Mouse (Mus musculus) layer of hippocampus, adult 18-20 months (tissue): ENCODE results near the gene Cops4. TPM values are rescaled to one million over a fixed set of nuclear protein-coding genes. Genes with fewer than 3 reads are reported as not detected.

Experiments used
- DNase-seq, 2 experiments: peaks; one replicate each; pipeline ENCODE4 v3.0.0; 2022; ENCODE audit warnings: low spot score in 2 of 2
- microRNA-seq, 2 experiments: library from miRNA; unstranded; fragments of <30 nt; microRNA quantifications; one replicate each; pipeline ENCODE4 v1.2.0; 2021
- total RNA-seq, 2 experiments: library from RNA; stranded (reverse); gene quantifications; 2 replicates each; pipeline ENCODE4 v1.2.3; 2021

The Cops4 gene
- total RNA-seq, 2 experiments from 2014 or later: 80.8 to 83.3 TPM

- DNase-seq: no peak
These were observed 56.7 kb downstream of the Cops4 start for GRCm38 (mm10) chr5:100574771-100575170.

GRCm38 (mm10) chr5:100578863-100579411, 60.8 kb downstream of the Cops4 start:
- DNase-seq: no peak

GRCm38 (mm10) chr5:100581622-100582434, 63.7 kb downstream of the Cops4 start:
- no peak for DNase-seq

GRCm38 (mm10) chr5:100582435-100582826, 64.3 kb downstream of the Cops4 start:
- DNase-seq: no peak

GRCm38 (mm10) chr5:100583066-100583465, 65.0 kb downstream of the Cops4 start:
- DNase-seq: no peak

- DNase-seq: no peak
These were observed 67.1 kb downstream of the Cops4 start for GRCm38 (mm10) chr5:100585206-100585644.

GRCm38 (mm10) chr5:100585657-100586056, 67.5 kb downstream of the Cops4 start:
- DNase-seq: no peak

GRCm38 (mm10) chr5:100587136-100587535, 69.0 kb downstream of the Cops4 start:
- no peak for DNase-seq

- no peak for DNase-seq
These were observed 69.5 kb downstream of the Cops4 start for GRCm38 (mm10) chr5:100587626-100588025.

- DNase-seq: no peak
These were observed 72.4 kb downstream of the Cops4 start for GRCm38 (mm10) chr5:100590505-100590904.

GRCm38 (mm10) chr5:100594803-100595467, 76.8 kb downstream of the Cops4 start:
- DNase-seq: no peak

GRCm38 (mm10) chr5:100595999-100596398, 77.9 kb downstream of the Cops4 start:
- DNase-seq: no peak

Small RNA genes within 50 kb of the gene (microRNA-seq; reads per million reads assigned to microRNA genes)
- gene Gm23222: 0 to 0.74 reads per million in 2 experiments

Other genes with a start within 250 kb of the Cops4 start
- 100 to 1,000 TPM; 105 to 107 TPM for gene Sec31a, start 102.1 kb upstream of the Cops4 start, total RNA-seq
- 10 to 100 TPM; 18.0 to 19.5 TPM for gene Lin54, start 17.7 kb upstream of the Cops4 start, total RNA-seq
- gene Plac8, start 53.9 kb downstream of the Cops4 start, total RNA-seq: not detected
- gene Coq2, start 156.8 kb downstream of the Cops4 start, total RNA-seq: 10 to 100 TPM; 80.6 to 84.9 TPM
- gene Hpse, start 201.4 kb downstream of the Cops4 start, total RNA-seq: under 1 TPM; 0.67 to 0.71 TPM